Mouse (Mus musculus) intestine, embryonic 16.5 days (tissue): ENCODE measurements around the gene Tmsb10. TPM values are rescaled to one million over a fixed set of nuclear protein-coding genes. Genes with fewer than 3 reads are reported as not detected.
A peak's percentile ranks its signal among the peaks of the same experiment; 100 is the strongest.

Source experiments
- ATAC-seq: fragments of 200-750 bp; cut with Nextera tagmentation; 2 replicates; pipeline ENCODE4 v1.8.0; 2017; ENCODE audit warnings: moderate TSS enrichment, moderate library complexity
- H3K27ac ChIP-seq: fragments of 300-500 bp; sonication (generic); 2 replicates; pipeline ENCODE4 v1.5.1; 2014; ENCODE audit warnings: mild to moderate bottlenecking, low read length
- H3K27me3 ChIP-seq: fragments of 300-500 bp; sonication (generic); replicated peaks from 2 replicates; pipeline ENCODE4 v1.6.1; 2014; ENCODE audit warnings: low read length, control low read depth, mixed read lengths; ENCODE audit not compliant: control insufficient read depth, insufficient read depth
- H3K36me3 ChIP-seq: fragments of 300-500 bp; sonication (generic); 2 replicates; pipeline ENCODE4 v1.6.1; 2014; ENCODE audit warnings: low read length, control low read depth; ENCODE audit not compliant: control insufficient read depth, insufficient read depth
- H3K4me1 ChIP-seq: fragments of 300-500 bp; sonication (generic); 2 replicates; pipeline ENCODE4 v1.6.1; 2014; ENCODE audit warnings: low read length, control low read depth, mixed read lengths; ENCODE audit not compliant: control insufficient read depth, insufficient read depth
- H3K4me2 ChIP-seq: fragments of 300-500 bp; sonication (generic); 2 replicates; pipeline ENCODE4 v1.6.1; 2014; ENCODE audit warnings: low read depth, low read length, control low read depth
- H3K4me3 ChIP-seq: fragments of 300-500 bp; sonication (generic); 2 replicates; pipeline ENCODE4 v1.5.1; 2014; ENCODE audit warnings: mild to moderate bottlenecking, low read length
- H3K9ac ChIP-seq: fragments of 300-500 bp; sonication (generic); 2 replicates; pipeline ENCODE4 v1.6.1; 2014; ENCODE audit warnings: low read depth, low read length
- H3K9me3 ChIP-seq: fragments of 300-500 bp; sonication (generic); 2 replicates; pipeline ENCODE4 v1.6.1; 2016; ENCODE audit warnings: low read length, control low read depth; ENCODE audit not compliant: control insufficient read depth
- WGBS: fragments of 180-500 bp; shearing (Covaris S2); extraction: QIAGEN DNeasy Blood & Tissue Kit; methylation state at CpG from one replicate; pipeline ENCODE4 v1.1.7; 2014; 5-methylcytosine and 5-hydroxymethylcytosine counted together
- polyA plus RNA-seq: library from polyadenylated mRNA; unstranded; fragments of >200 nt; fragmentation: Nextera tagmentation; extraction: Ambion mirVana; gene quantifications from 2 replicates; pipeline ENCODE4 v1.2.1, GENCODE M21; 2015

Tmsb10 gene
- polyA plus RNA-seq: 1,797 and 1,804 TPM in 2 replicates

GRCm38 (mm10) chr6:72958662-72959071 lies at the start of gene Tmsb10:
Gene Tmsb10 (minus strand): TSS chr6:72958748.
- peak within 1 kb of the TSS; percentile 78 for H3K4me3 ChIP-seq
- peak within 1 kb of the TSS; percentile 95 for H3K9ac ChIP-seq
- H3K9me3 ChIP-seq: no peaks in the 10 kb centered on the region
- H3K27ac ChIP-seq: peak within 1 kb of the TSS; percentile 95
- peak within 1 kb of the TSS; percentile 76 for H3K4me2 ChIP-seq
- H3K36me3 ChIP-seq: no peaks in the 10 kb centered on the region
- WGBS: 2% methylated on average over 18 of the region's 19 CpGs
- H3K27me3 ChIP-seq: no peaks in the 10 kb centered on the region
- H3K4me1 ChIP-seq: peaks cover 22% of the 10 kb centered on the region
- ATAC-seq: peak; percentile 36

DNA sequence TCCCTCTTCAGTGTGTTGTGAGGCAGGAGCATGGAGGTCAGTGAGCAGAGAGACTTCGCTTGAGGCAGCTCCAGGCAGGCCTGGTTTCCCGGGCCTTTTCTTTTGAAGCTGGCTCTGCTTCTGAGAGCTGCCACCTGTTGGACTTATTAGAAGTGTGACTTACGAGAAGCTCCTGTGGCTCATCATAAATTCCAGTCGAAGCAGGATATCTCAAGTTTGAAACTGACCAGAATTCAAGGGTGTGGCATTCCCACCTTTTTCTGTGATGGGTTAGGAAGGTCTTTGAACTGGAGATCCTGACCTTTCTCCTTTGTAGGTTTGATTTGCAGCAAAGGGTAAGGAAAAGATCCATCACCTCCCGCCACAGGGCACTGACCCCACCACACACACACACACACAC lies 45.1 kb upstream of the Tmsb10 start:
- Histone ChIP-seq H3K4me2 (no peak overlapping the region), H3K36me3 (no peaks in the 10 kb centered on the region), H3K4me1 (no peaks in the 10 kb centered on the region), H3K9me3 (no peaks in the 10 kb centered on the region), H3K9ac (no peak overlapping the region), H3K27ac (no peak overlapping the region), H3K4me3 (no peak overlapping the region), H3K27me3 (no peaks in the 10 kb centered on the region)
- WGBS: 62% methylated on average over 5 of the region's 5 CpGs
- no peak for ATAC-seq

GRCm38 (mm10) chr6:73002391-73002790 lies 43.8 kb upstream of the Tmsb10 start:
- no peaks in the 10 kb centered on the region for H3K4me1 ChIP-seq
- ATAC-seq: peak; percentile 76
- whole genome bisulfite sequencing: 63% methylated on average over 1 of the region's 1 CpGs
- H3K4me3 ChIP-seq: no peak overlapping the region
- no peaks in the 10 kb centered on the region for H3K27me3 ChIP-seq
- H3K9me3 ChIP-seq: no peaks in the 10 kb centered on the region
- H3K36me3 ChIP-seq: no peaks in the 10 kb centered on the region
- no peak overlapping the region for H3K9ac ChIP-seq
- no peak overlapping the region for H3K4me2 ChIP-seq
- H3K27ac ChIP-seq: no peak overlapping the region

DNA sequence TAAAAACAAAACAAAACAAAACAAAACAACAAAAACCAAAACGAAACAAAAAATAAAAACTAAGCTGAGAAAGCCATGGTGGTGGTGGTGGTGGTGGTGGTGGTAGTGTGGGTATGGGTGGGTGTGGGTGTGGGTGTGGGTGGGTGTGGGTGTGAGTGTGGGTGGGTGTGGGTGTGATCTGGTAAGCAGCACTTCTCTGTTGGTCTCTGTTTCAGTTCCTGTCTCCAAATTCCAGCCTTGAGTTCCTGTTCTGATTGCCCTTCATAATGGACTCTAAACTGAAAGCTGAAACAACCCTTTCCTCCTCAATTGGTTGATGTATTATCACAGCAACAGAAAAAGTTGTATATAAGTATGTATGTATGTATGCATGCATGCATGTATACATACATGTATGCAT lies 40.3 kb upstream of the Tmsb10 start:
- H3K36me3 ChIP-seq: no peaks in the 10 kb centered on the region
- no peak overlapping the region for H3K4me3 ChIP-seq
- no peaks in the 10 kb centered on the region for H3K9me3 ChIP-seq
- 79% methylated on average over 1 of the region's 1 CpGs for WGBS
- no peak overlapping the region for H3K27ac ChIP-seq
- H3K27me3 ChIP-seq: no peaks in the 10 kb centered on the region
- H3K9ac ChIP-seq: no peak overlapping the region
- no peak for ATAC-seq
- H3K4me1 ChIP-seq: no peaks in the 10 kb centered on the region
- no peak overlapping the region for H3K4me2 ChIP-seq

DNA sequence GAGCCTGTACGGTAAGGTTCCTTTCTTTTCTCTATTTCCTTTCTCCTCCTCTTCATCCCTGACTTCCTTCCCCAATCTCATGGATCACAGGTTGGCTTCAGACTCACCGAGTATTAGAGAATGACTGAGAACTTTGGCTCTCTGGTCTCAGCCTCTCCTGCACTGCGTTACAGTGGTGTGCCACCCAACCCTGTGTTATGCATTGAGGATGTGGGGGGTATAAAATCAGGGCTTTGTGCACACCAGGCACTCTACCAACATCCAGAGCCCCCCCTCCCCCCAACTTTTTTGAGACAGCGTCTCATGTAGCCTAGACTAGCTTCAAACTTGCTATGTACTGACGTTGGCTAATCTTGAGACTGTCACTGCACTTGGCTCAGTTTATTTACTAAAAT lies 35.1 kb upstream of the Tmsb10 start:
- ATAC-seq: peak; percentile 53
- peak overlapping the region; percentile 61; the same call in 1 of the 2 replicates for H3K27ac ChIP-seq
- H3K4me1 ChIP-seq: peaks cover 10% of the 10 kb centered on the region; the same call in 1 of the 2 replicates
- no peaks in the 10 kb centered on the region for H3K9me3 ChIP-seq
- H3K36me3 ChIP-seq: no peaks in the 10 kb centered on the region
- no peak overlapping the region for H3K4me3 ChIP-seq
- peak overlapping the region; percentile 32; the same call in 1 of the 2 replicates for H3K9ac ChIP-seq
- no peaks in the 10 kb centered on the region for H3K27me3 ChIP-seq
- H3K4me2 ChIP-seq: no peak overlapping the region
- 69% methylated on average over 5 of the region's 5 CpGs for WGBS

- peak; percentile 91 for ATAC-seq
- no peaks in the 10 kb centered on the region for H3K27me3 ChIP-seq
- no peaks in the 10 kb centered on the region for H3K36me3 ChIP-seq
- H3K4me2 ChIP-seq: no peak overlapping the region
- peak overlapping the region; percentile 61; the same call in 1 of the 2 replicates for H3K27ac ChIP-seq
- H3K4me3 ChIP-seq: no peak overlapping the region
- H3K4me1 ChIP-seq: peaks cover 13% of the 10 kb centered on the region; the same call in 1 of the 2 replicates
- no peaks in the 10 kb centered on the region for H3K9me3 ChIP-seq
- WGBS: 62% methylated on average over 8 of the region's 8 CpGs
- H3K9ac ChIP-seq: peak overlapping the region; percentile 32; the same call in 1 of the 2 replicates
These were observed 34.6 kb upstream of the Tmsb10 start for GRCm38 (mm10) chr6:72993054-72993687.

- Histone ChIP-seq H3K4me2 (no peak overlapping the region), H3K27me3 (no peaks in the 10 kb centered on the region), H3K9ac (no peak overlapping the region), H3K4me1 (peaks cover 13% of the 10 kb centered on the region; the same call in 1 of the 2 replicates), H3K4me3 (no peak overlapping the region), H3K36me3 (no peaks in the 10 kb centered on the region), H3K9me3 (no peaks in the 10 kb centered on the region), H3K27ac (no peak overlapping the region)
- no peak for ATAC-seq
- 75% methylated on average over 5 of the region's 5 CpGs for WGBS
These were observed 31.7 kb upstream of the Tmsb10 start for GRCm38 (mm10) chr6:72990206-72990605.

- ATAC-seq: peak; percentile 65
- H3K4me2 ChIP-seq: 0 out of 2 replicates have a peak overlapping the region, but pooled peaks have one; percentile 13
- WGBS: 31% methylated on average over 7 of the region's 7 CpGs
These were observed 30.6 kb upstream of the Tmsb10 start for GRCm38 (mm10) chr6:72989028-72989736.

DNA sequence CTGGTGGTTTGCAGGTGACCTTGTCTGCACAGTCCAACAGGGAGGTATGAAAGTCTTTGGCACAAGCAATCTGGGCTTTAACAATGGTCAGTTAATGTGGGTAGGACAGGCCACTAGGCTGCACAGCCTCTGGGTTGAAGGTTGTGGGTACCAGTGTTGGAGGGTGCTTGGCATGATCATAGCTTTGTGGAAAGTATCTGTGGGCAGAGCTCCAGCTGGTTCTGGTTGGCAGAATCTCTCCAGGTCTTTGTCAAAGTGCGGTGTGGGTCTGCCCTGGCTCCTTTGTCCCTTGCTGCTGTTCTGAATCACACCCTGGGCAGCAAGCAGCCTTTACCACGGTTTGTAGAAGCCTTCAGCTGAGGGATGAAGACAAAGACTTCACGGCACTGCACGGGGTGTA lies 24.0 kb upstream of the Tmsb10 start:
- ATAC-seq: no peak
- WGBS: 81% methylated on average over 4 of the region's 4 CpGs
- H3K9ac ChIP-seq: no peak overlapping the region

More at GRCm38 (mm10) chr6:72989028-72989736, 30.6 kb upstream of the Tmsb10 start:
- Histone ChIP-seq H3K4me3 (no peak overlapping the region), H3K9ac (no peak overlapping the region), H3K27me3 (no peaks in the 10 kb centered on the region), H3K4me1 (peaks cover 13% of the 10 kb centered on the region; the same call in 1 of the 2 replicates), H3K9me3 (no peaks in the 10 kb centered on the region), H3K36me3 (no peaks in the 10 kb centered on the region), H3K27ac (0 out of 2 replicates have a peak overlapping the region, but pooled peaks have one; percentile 21)

More for the DNA sequence above, 24.0 kb upstream of the Tmsb10 start:
- peaks cover 10% of the 10 kb centered on the region; the same call in 1 of the 2 replicates for H3K4me1 ChIP-seq
- no peak overlapping the region for H3K27ac ChIP-seq
- no peaks in the 10 kb centered on the region for H3K36me3 ChIP-seq
- H3K27me3 ChIP-seq: no peaks in the 10 kb centered on the region
- H3K9me3 ChIP-seq: no peaks in the 10 kb centered on the region
- H3K4me2 ChIP-seq: no peak overlapping the region
- H3K4me3 ChIP-seq: no peak overlapping the region
